Mouse (Mus musculus): ENCODE data around the gene Cd81.

Cd81 gene

GRCm38 (mm10) chr7:143112395-143112794, 59.9 kb downstream of the Cd81 start:
- no peak for DNase-seq (ENCODE audit: low spot score)

- no peak for DNase-seq (ENCODE audit: low spot score)
Measured at GRCm38 (mm10) chr7:143114773-143115172, 62.2 kb downstream of the Cd81 start.

DNA sequence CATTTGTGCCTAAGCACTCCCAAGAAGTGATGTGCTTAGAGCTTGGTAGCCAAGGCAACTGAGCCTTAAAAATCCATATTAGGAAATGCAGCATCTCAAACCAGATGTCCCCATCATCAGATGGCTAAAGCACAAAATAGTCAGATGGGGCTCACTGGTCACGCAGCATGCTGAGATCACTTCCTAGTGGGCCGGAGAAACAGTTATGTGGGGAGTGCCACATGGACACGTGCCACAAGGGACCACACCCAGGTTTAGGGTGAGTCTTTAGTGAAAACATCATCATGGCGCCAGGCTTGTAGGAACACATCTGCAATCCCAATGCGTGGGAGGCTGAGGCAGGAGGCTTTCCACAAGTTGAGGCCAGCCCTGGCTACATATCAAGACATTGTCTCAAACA, 64.0 kb downstream of the Cd81 start:
- no peak for DNase-seq (ENCODE audit: low spot score)

All from urinary bladder, postnatal 10 days (tissue).